Mouse (Mus musculus): Measurements from ENCODE around the gene Rhbdd2.

The Rhbdd2 gene

GRCm38 (mm10) chr5:135680967-135681545 is 48.6 kb downstream of the Rhbdd2 start:
- no peak for DNase-seq (ENCODE audit: low spot score in 2 of 2)

GRCm38 (mm10) chr5:135682009-135682408 is 49.6 kb downstream of the Rhbdd2 start:
- no peak for DNase-seq (ENCODE audit: low spot score in 2 of 2)

GRCm38 (mm10) chr5:135682942-135683570 is 50.6 kb downstream of the Rhbdd2 start:
- DNase-seq (ENCODE audit: low spot score in 2 of 2): no peak

- DNase-seq (ENCODE audit: low spot score in 2 of 2): no peak
Observed at GRCm38 (mm10) chr5:135690401-135690800, 58.0 kb downstream of the Rhbdd2 start.

- DNase-seq (ENCODE audit: low spot score in 2 of 2): no peak
Observed at GRCm38 (mm10) chr5:135691266-135691665, 58.8 kb downstream of the Rhbdd2 start.

- DNase-seq (ENCODE audit: low spot score in 2 of 2): no peak
Observed at GRCm38 (mm10) chr5:135693281-135693853, 60.9 kb downstream of the Rhbdd2 start.

DNA sequence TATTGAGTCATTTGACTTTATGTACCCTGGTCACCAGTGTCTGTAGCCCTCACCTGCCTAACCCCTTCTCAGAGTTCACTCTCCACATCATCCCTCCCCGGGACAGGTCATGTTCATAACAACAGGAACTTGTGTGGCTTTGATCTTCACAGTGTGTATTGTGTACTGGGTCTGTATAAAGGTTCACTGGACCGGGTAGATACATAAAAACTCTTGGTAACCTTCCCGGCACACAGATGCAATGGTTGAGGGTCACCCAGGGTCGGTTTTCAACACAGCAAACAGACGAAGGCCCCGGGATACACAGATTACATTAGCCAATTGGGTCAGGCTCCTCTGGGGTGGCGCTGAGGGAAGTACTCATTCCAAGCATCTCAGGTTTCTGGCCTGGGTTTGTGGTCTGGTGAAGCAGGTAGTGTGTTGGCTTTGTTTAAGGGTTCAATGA is 62.9 kb downstream of the Rhbdd2 start:
- no peak for DNase-seq (ENCODE audit: low spot score in 2 of 2)
